Mouse (Mus musculus): ENCODE measurements around the gene Gps2.

GRCm38 (mm10) chr11:69864138-69864860, 49.4 kb upstream of the Gps2 start:
- TF ChIP-seq USF1 (IDR thresholded peaks at IDR 0.05; ENCODE audit: low read depth) (no peak), CTCF (IDR thresholded peaks at IDR 0.05; ENCODE audit: control insufficient read depth, insufficient read depth, insufficient read length) (no peak), MAX (IDR thresholded peaks at IDR 0.05) (no peak), CEBPB (IDR thresholded peaks at IDR 0.05; ENCODE audit: low read depth) (no peak), MYOG (IDR thresholded peaks at IDR 0.05; ENCODE audit: control insufficient read depth, extremely low read depth, insufficient read length) (no peak), MYOD1 (IDR thresholded peaks at IDR 0.05; ENCODE audit: control insufficient read depth, insufficient read length, low read depth) (no peak)
